Mouse (Mus musculus) hindbrain, embryonic 11.5 days (tissue): ENCODE measurements around the gene E2f1. TPM values are rescaled to one million over a fixed set of nuclear protein-coding genes. Genes with fewer than 3 reads are reported as not detected.

Source experiments
- ATAC-seq: fragments of 200-750 bp; cut with Nextera tagmentation; 2 replicates; pipeline ENCODE4 v1.8.0; 2017; ENCODE audit warnings: mild to moderate bottlenecking, moderate TSS enrichment, moderate library complexity; ENCODE audit not compliant: low FRiP score
- DNase-seq: peaks from one replicate; pipeline ENCODE4 v3.0.0-alpha.2; 2015; ENCODE audit warnings: low spot score
- H3K27ac ChIP-seq: fragments of 300-500 bp; sonication (generic); 2 replicates; pipeline ENCODE4 v1.5.1; 2014; ENCODE audit warnings: mild to moderate bottlenecking, low read depth, low read length
- H3K27me3 ChIP-seq: fragments of 300-500 bp; sonication (generic); 2 replicates; pipeline ENCODE4 v1.6.1; 2014; ENCODE audit warnings: mild to moderate bottlenecking, low read length, moderate library complexity, mixed read lengths; ENCODE audit not compliant: control insufficient read depth, insufficient read depth
- H3K36me3 ChIP-seq: fragments of 300-500 bp; sonication (generic); 2 replicates; pipeline ENCODE4 v1.6.1; 2014; ENCODE audit warnings: mild to moderate bottlenecking, low read length, moderate library complexity, mixed read lengths; ENCODE audit not compliant: control insufficient read depth, insufficient read depth
- H3K4me1 ChIP-seq: fragments of 300-500 bp; sonication (generic); replicated peaks from 2 replicates; pipeline ENCODE4 v1.6.1; 2014; ENCODE audit warnings: low read length, mixed read lengths; ENCODE audit not compliant: control insufficient read depth, insufficient read depth
- H3K4me2 ChIP-seq: fragments of 300-500 bp; sonication (generic); replicated peaks from 2 replicates; pipeline ENCODE4 v1.6.1; 2014; ENCODE audit warnings: mild to moderate bottlenecking, low read depth, low read length
- H3K4me3 ChIP-seq: fragments of 300-500 bp; sonication (generic); 2 replicates; pipeline ENCODE4 v1.5.1; 2014; ENCODE audit warnings: low read depth, low read length
- H3K9ac ChIP-seq: fragments of 300-500 bp; sonication (generic); 2 replicates; pipeline ENCODE4 v1.6.1; 2014; ENCODE audit warnings: low read depth, low read length
- H3K9me3 ChIP-seq: fragments of 300-500 bp; sonication (generic); 2 replicates; pipeline ENCODE4 v1.6.1; 2016; ENCODE audit warnings: low read length; ENCODE audit not compliant: control insufficient read depth
- WGBS: fragments of 180-500 bp; shearing (Covaris S2); extraction: QIAGEN DNeasy Blood & Tissue Kit; methylation state at CpG from one replicate; pipeline ENCODE4 v1.1.7; 2014; 5-methylcytosine and 5-hydroxymethylcytosine counted together
- polyA plus RNA-seq: library from polyadenylated mRNA; unstranded; fragments of >200 nt; fragmentation: Nextera tagmentation; extraction: Ambion mirVana; gene quantifications from 2 replicates; pipeline ENCODE4 v1.2.1, GENCODE M21; 2014

Gene E2f1
- polyA plus RNA-seq, 1 experiment from 2014 or later: 13.0 TPM

GRCm38 (mm10) chr2:154538710-154539109 lies 31.0 kb downstream of the E2f1 start:
- Histone ChIP-seq H3K4me3 (no peak overlapping the region), H3K27me3 (no peaks in the 10 kb centered on the region), H3K36me3 (peaks cover 8% of the 10 kb centered on the region), H3K4me2 (no peak overlapping the region), H3K27ac (peak overlapping the region; percentile 24; the same call in 1 of the 2 replicates), H3K4me1 (no peaks in the 10 kb centered on the region), H3K9me3 (no peaks in the 10 kb centered on the region), H3K9ac (no peak overlapping the region)
- DNase-seq: no peak
- 62% methylated on average over 3 of the region's 3 CpGs for WGBS
- 0 out of 2 replicates have a peak, but pooled peaks have one; percentile 43 for ATAC-seq

DNA sequence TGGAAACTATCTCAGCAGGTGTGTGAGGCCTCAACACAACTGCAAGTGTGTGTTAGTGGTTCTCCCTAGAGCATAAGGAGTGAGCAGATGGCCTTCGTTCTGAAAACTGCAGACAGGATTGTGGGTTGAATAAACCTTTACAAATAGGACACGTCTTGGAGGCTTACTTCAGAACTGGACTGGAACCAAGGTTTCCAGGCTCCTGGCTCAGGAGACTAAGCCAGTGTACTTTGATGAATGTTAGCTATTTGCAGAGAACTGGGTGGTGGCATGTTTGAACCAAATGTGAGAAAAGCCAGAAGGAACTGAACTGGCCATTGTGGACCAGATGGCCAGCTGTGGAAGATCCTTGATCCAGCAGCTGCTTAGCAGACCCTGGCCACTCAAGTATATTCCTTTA lies 31.4 kb downstream of the E2f1 start:
- Histone ChIP-seq H3K36me3 (peaks cover 8% of the 10 kb centered on the region), H3K27me3 (no peaks in the 10 kb centered on the region), H3K9ac (no peak overlapping the region), H3K4me2 (no peak overlapping the region), H3K9me3 (no peaks in the 10 kb centered on the region), H3K27ac (peak overlapping the region; percentile 24; the same call in 1 of the 2 replicates), H3K4me3 (no peak overlapping the region), H3K4me1 (no peaks in the 10 kb centered on the region)
- DNase-seq (no peak), ATAC-seq (no peak)
- WGBS: 70% methylated on average over 2 of the region's 2 CpGs

GRCm38 (mm10) chr2:154534704-154535270 lies 34.9 kb downstream of the E2f1 start:
- ATAC-seq (no peak), DNase-seq (no peak)
- no peaks in the 10 kb centered on the region for H3K27me3 ChIP-seq
- H3K36me3 ChIP-seq: peaks cover 8% of the 10 kb centered on the region
- WGBS: 96% methylated on average over 12 of the region's 12 CpGs
- no peak overlapping the region for H3K9ac ChIP-seq
- H3K4me1 ChIP-seq: no peaks in the 10 kb centered on the region
- no peak overlapping the region for H3K4me3 ChIP-seq
- H3K9me3 ChIP-seq: no peaks in the 10 kb centered on the region
- H3K27ac ChIP-seq: no peak overlapping the region
- H3K4me2 ChIP-seq: no peak overlapping the region

DNA sequence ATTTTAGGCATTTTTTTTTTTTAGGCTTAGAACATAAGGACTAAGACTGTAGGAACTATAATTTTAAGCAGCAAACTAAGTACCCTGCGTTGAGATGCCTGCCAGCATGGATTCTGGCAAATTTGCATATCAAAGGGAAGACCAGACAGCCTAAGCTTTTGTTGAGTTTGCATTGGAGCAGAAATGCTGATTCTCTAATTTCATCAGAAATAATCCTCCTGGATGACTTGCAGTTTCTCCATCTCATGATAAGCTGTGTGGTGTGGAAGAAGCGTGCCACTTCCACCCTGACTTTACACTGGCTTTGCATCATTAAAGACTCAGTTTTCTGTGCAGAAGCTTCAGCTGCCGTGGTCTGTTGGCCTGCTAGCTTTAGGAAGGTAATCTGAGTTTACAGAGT lies 36.8 kb downstream of the E2f1 start:
- Histone ChIP-seq H3K4me2 (no peak overlapping the region), H3K4me3 (no peak overlapping the region), H3K27me3 (no peaks in the 10 kb centered on the region), H3K9ac (no peak overlapping the region), H3K27ac (no peak overlapping the region), H3K36me3 (peaks cover 11% of the 10 kb centered on the region), H3K9me3 (no peaks in the 10 kb centered on the region), H3K4me1 (no peaks in the 10 kb centered on the region)
- WGBS: 55% methylated on average over 3 of the region's 3 CpGs
- DNase-seq (no peak), ATAC-seq (no peak)

GRCm38 (mm10) chr2:154526531-154526930 lies 43.2 kb downstream of the E2f1 start:
- Histone ChIP-seq H3K27me3 (no peaks in the 10 kb centered on the region), H3K9me3 (no peaks in the 10 kb centered on the region), H3K9ac (no peak overlapping the region), H3K27ac (no peak overlapping the region), H3K4me3 (no peak overlapping the region), H3K4me2 (no peak overlapping the region), H3K36me3 (0 out of 2 replicates have a peak, but pooled peaks cover 7% of the 10 kb centered on the region), H3K4me1 (no peaks in the 10 kb centered on the region)
- ATAC-seq (no peak), DNase-seq (no peak)
- 89% methylated on average over 3 of the region's 3 CpGs for WGBS

GRCm38 (mm10) chr2:154525285-154525684 lies 44.4 kb downstream of the E2f1 start:
- H3K9ac ChIP-seq: no peak overlapping the region
- 0 out of 2 replicates have a peak, but pooled peaks cover 7% of the 10 kb centered on the region for H3K36me3 ChIP-seq
- WGBS: 95% methylated on average over 2 of the region's 2 CpGs
- H3K27me3 ChIP-seq: no peaks in the 10 kb centered on the region
- H3K27ac ChIP-seq: no peak overlapping the region
- ATAC-seq (no peak), DNase-seq (no peak)
- H3K4me2 ChIP-seq: no peak overlapping the region
- H3K4me1 ChIP-seq: no peaks in the 10 kb centered on the region
- no peaks in the 10 kb centered on the region for H3K9me3 ChIP-seq
- H3K4me3 ChIP-seq: no peak overlapping the region

DNA sequence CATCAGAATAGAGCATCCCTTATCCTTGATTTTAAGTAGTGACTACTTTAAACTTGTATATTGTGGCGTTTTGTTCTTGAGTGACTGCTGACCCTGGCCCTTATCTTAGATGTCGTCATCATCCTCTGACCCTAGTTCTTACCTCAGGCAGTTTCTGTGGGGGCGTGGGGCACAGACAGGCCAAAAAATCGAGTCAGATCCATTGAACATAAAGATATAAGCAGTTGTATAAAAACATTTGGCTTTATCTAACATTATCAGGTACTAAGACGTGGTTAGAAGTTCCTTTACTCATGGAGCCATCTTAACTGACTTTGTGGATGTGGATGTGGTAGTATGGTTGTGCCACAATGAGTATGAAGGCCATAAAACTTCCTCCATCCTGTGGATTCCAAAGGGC lies 47.4 kb downstream of the E2f1 start:
- ATAC-seq: no peak
- Histone ChIP-seq H3K4me2 (no peak overlapping the region), H3K4me1 (no peaks in the 10 kb centered on the region), H3K27me3 (no peaks in the 10 kb centered on the region), H3K9ac (no peak overlapping the region), H3K27ac (no peak overlapping the region), H3K4me3 (no peak overlapping the region), H3K9me3 (no peaks in the 10 kb centered on the region), H3K36me3 (peaks cover 7% of the 10 kb centered on the region; the same call in 1 of the 2 replicates)
- no peak for DNase-seq
- WGBS: 95% methylated on average over 5 of the region's 5 CpGs

- Histone ChIP-seq H3K4me3 (no peak overlapping the region), H3K4me2 (no peak overlapping the region), H3K27me3 (no peaks in the 10 kb centered on the region), H3K27ac (no peak overlapping the region), H3K36me3 (peaks cover 7% of the 10 kb centered on the region; the same call in 1 of the 2 replicates), H3K4me1 (no peaks in the 10 kb centered on the region), H3K9ac (no peak overlapping the region), H3K9me3 (no peaks in the 10 kb centered on the region)
- no peak for DNase-seq
- ATAC-seq: no peak
These were observed 48.2 kb downstream of the E2f1 start for GRCm38 (mm10) chr2:154521449-154521848.

- 96% methylated on average over 5 of the region's 5 CpGs for WGBS
- Histone ChIP-seq H3K4me2 (no peak overlapping the region), H3K27ac (no peak overlapping the region), H3K4me1 (no peaks in the 10 kb centered on the region), H3K9me3 (no peaks in the 10 kb centered on the region), H3K9ac (no peak overlapping the region), H3K4me3 (no peak overlapping the region), H3K36me3 (peaks cover 2% of the 10 kb centered on the region; the same call in 1 of the 2 replicates), H3K27me3 (no peaks in the 10 kb centered on the region)
- no peak for DNase-seq
- ATAC-seq: no peak
These were observed 52.3 kb downstream of the E2f1 start for GRCm38 (mm10) chr2:154517424-154517823.
